Mouse (Mus musculus) forebrain, postnatal 0 days (tissue): ENCODE results near the gene Tmbim1. TPM values are rescaled to one million over a fixed set of nuclear protein-coding genes. Genes with fewer than 3 reads are reported as not detected.

Experiments used
- ATAC-seq: fragments of 200-750 bp; cut with Nextera tagmentation; 2 replicates; pipeline ENCODE4 v1.8.0; 2017; ENCODE audit warnings: mild to moderate bottlenecking, moderate library complexity
- DNase-seq: peaks from one replicate; pipeline ENCODE4 v3.0.0-alpha.2; 2015
- H3K27ac ChIP-seq: fragments of 300-500 bp; sonication (generic); 2 replicates; pipeline ENCODE4 v1.5.1; 2014; ENCODE audit warnings: low read depth, mild to moderate bottlenecking, antibody characterized with exemption, low read length, moderate library complexity, mixed read lengths
- H3K27me3 ChIP-seq: fragments of 300-500 bp; sonication (generic); 2 replicates; pipeline ENCODE4 v1.6.1; 2014; ENCODE audit warnings: mild to moderate bottlenecking, low read length, mixed read lengths; ENCODE audit not compliant: insufficient read depth
- H3K36me3 ChIP-seq: fragments of 300-500 bp; sonication (generic); 2 replicates; pipeline ENCODE4 v1.6.1; 2014; ENCODE audit warnings: mild to moderate bottlenecking, moderate library complexity; ENCODE audit not compliant: insufficient read depth
- H3K4me1 ChIP-seq: fragments of 300-500 bp; sonication (generic); 2 replicates; pipeline ENCODE4 v1.6.1; 2014; ENCODE audit warnings: antibody characterized with exemption; ENCODE audit not compliant: insufficient read depth
- H3K4me2 ChIP-seq: fragments of 300-500 bp; sonication (generic); 2 replicates; pipeline ENCODE4 v1.6.1; 2014; ENCODE audit warnings: low read depth, mild to moderate bottlenecking, moderate library complexity
- H3K4me3 ChIP-seq: fragments of 300-500 bp; sonication (generic); 2 replicates; pipeline ENCODE4 v1.5.1; 2014; ENCODE audit warnings: low read depth, low read length, mixed read lengths
- H3K9ac ChIP-seq: fragments of 300-500 bp; sonication (generic); 2 replicates; pipeline ENCODE4 v1.6.1; 2014; ENCODE audit warnings: mild to moderate bottlenecking
- H3K9me3 ChIP-seq: fragments of 300-500 bp; sonication (generic); 2 replicates; pipeline ENCODE4 v1.6.1; 2016; ENCODE audit warnings: low read length
- CTCF ChIP-seq: sonication (generic); IDR thresholded peaks from 2 replicates; pipeline ENCODE4 v1.5.1; 2016; ENCODE audit warnings: antibody characterized with exemption, control low read depth, low read depth
- WGBS: fragments of 180-500 bp; shearing (Covaris S2); extraction: QIAGEN DNeasy Blood & Tissue Kit; methylation state at CpG from one replicate; pipeline ENCODE4 v1.1.7; 2014; 5-methylcytosine and 5-hydroxymethylcytosine counted together
- polyA plus RNA-seq: library from polyadenylated mRNA; unstranded; fragments of >200 nt; fragmentation: Nextera tagmentation; extraction: Ambion mirVana; gene quantifications from 2 replicates; pipeline ENCODE4 v1.2.1, GENCODE M21; 2015
- total RNA-seq: library from RNA; depleted of rRNA; stranded (reverse); fragments of >200 nt; gene quantifications from 2 replicates; pipeline ENCODE4 v1.2.3, GENCODE M21; 2014

The Tmbim1 gene
- total and polyA plus RNA-seq, 2 experiments from 2014 or later = 7.9 TPM

DNA sequence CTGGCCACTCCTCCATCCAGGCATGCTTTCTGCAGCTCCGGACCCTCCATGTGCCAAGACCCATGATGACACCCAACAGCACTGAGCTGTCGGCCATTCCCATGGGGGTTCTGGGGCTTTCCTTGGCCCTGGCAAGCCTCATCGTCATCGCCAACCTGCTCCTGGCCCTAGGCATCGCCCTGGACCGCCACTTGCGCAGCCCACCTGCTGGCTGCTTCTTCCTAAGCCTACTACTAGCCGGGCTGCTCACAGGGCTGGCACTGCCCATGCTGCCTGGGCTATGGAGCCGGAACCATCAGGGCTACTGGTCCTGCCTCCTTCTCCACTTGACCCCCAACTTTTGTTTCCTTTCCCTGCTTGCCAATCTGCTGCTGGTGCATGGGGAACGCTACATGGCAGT, 26.9 kb downstream of the Tmbim1 start, which contains the start of gene Gpbar1:
Gene Gpbar1, plus strand, starts transcription at position 13 of the 400 bp plus-strand sequence.
- WGBS = 90% methylated on average over 10 of the region's 10 CpGs
- no peak for TF ChIP-seq CTCF

DNA sequence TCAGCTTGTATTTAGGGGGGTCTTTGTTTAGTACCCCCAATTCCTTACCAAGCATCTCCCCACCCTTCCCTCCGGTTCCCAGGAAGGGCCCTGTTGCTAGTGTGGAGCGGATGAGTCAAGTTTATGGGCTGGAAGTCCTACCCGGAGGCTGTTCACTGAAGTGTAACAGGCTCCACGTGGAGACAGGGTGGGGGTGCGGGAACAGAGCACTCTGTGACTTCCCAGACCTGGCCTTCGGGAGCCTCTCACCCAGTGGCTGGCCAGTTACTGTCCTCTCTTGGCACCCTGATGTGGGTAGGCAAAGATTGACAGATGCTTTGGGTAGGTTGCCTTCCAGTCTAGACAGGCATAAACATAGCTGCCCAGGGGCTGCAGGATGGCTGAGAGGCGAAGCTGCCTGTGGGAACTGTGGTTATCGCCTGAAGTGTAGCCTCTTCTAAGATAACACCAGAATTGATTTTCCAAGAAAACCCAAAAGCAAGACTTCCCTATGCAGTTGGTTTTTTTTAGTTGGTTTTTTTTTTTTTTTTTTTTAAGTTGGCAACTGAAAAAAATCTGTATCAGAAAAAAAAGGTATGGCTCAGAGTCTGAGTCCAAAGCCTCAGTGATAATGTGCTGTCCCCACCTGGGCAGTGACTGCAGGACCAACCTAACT, 27.4 kb downstream of the Tmbim1 start:
- no peaks in the 10 kb centered on the region for H3K4me1 ChIP-seq
- ATAC-seq (no peak), DNase-seq (no peak)
- no peaks in the 10 kb centered on the region for H3K9me3 ChIP-seq
- TF ChIP-seq CTCF = no peak
- no peak overlapping the region for H3K27ac ChIP-seq
- 66% methylated on average over 8 of the region's 8 CpGs for WGBS
- no peak overlapping the region for H3K4me3 ChIP-seq
- H3K36me3 ChIP-seq = peaks cover 37% of the 10 kb centered on the region
- no peak overlapping the region for H3K4me2 ChIP-seq
- H3K27me3 ChIP-seq = no peaks in the 10 kb centered on the region
- H3K9ac ChIP-seq = no peak overlapping the region

More for the DNA sequence above, 26.9 kb downstream of the Tmbim1 start, which contains the start of gene Gpbar1:
- H3K9ac ChIP-seq = no peak within 1 kb of the TSS
- H3K4me2 ChIP-seq = no peak within 1 kb of the TSS
- no peak for ATAC-seq
- no peaks in the 10 kb centered on the region for H3K9me3 ChIP-seq
- no peaks in the 10 kb centered on the region for H3K4me1 ChIP-seq
- DNase-seq = no peak
- H3K27ac ChIP-seq = no peak within 1 kb of the TSS
- peaks cover 39% of the 10 kb centered on the region for H3K36me3 ChIP-seq
- H3K4me3 ChIP-seq = no peak within 1 kb of the TSS
- H3K27me3 ChIP-seq = no peaks in the 10 kb centered on the region

GRCm38 (mm10) chr1:74277041-74277440, 28.4 kb downstream of the Tmbim1 start:
- H3K27ac ChIP-seq = no peak overlapping the region
- H3K9ac ChIP-seq = no peak overlapping the region
- no peaks in the 10 kb centered on the region for H3K4me1 ChIP-seq
- DNase-seq (no peak), ATAC-seq (no peak)
- no peaks in the 10 kb centered on the region for H3K27me3 ChIP-seq
- no peak overlapping the region for H3K4me2 ChIP-seq
- no peak for TF ChIP-seq CTCF
- H3K9me3 ChIP-seq = no peaks in the 10 kb centered on the region
- peaks cover 27% of the 10 kb centered on the region for H3K36me3 ChIP-seq
- WGBS = 72% methylated on average over 6 of the region's 6 CpGs
- H3K4me3 ChIP-seq = no peak overlapping the region

DNA sequence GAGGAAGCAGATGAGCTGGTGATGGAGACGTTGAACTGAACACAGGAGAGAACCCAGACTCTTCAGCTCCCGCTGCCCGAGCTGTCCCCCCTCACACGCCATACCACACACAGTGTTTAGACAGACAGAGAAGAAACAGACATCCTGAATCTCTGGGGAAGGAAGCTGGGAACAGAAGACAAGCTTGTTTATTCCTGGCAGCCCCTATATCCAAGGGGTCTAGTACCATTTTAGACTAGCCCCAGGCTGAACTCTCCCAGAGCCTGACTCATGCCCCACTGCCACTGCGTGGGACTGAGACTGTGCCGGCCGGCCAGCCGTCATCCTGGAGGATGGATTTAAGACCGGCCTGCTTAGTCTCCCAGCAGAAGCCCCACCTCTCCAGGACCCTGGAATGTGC, 30.4 kb downstream of the Tmbim1 start:
- H3K4me2 ChIP-seq = no peak overlapping the region
- DNase-seq (no peak), ATAC-seq (no peak)
- H3K27ac ChIP-seq = no peak overlapping the region
- H3K9ac ChIP-seq = no peak overlapping the region
- H3K4me1 ChIP-seq = no peaks in the 10 kb centered on the region
- H3K27me3 ChIP-seq = no peaks in the 10 kb centered on the region
- H3K9me3 ChIP-seq = no peaks in the 10 kb centered on the region
- WGBS = 66% methylated on average over 9 of the region's 9 CpGs
- no peak for TF ChIP-seq CTCF
- H3K4me3 ChIP-seq = no peak overlapping the region
- peaks cover 7% of the 10 kb centered on the region; the same call in 1 of the 2 replicates for H3K36me3 ChIP-seq

GRCm38 (mm10) chr1:74271659-74272058, 33.8 kb downstream of the Tmbim1 start:
- Histone ChIP-seq H3K36me3 (peaks cover 21% of the 10 kb centered on the region), H3K4me1 (no peaks in the 10 kb centered on the region), H3K4me3 (no peak overlapping the region), H3K27ac (no peak overlapping the region), H3K9ac (no peak overlapping the region), H3K9me3 (no peaks in the 10 kb centered on the region), H3K4me2 (no peak overlapping the region), H3K27me3 (no peaks in the 10 kb centered on the region)
- ATAC-seq (no peak), DNase-seq (no peak)
- WGBS = 74% methylated on average over 4 of the region's 4 CpGs
- no peak for TF ChIP-seq CTCF

- no peaks in the 10 kb centered on the region for H3K27me3 ChIP-seq
- ATAC-seq (no peak), DNase-seq (no peak)
- no peak overlapping the region for H3K4me3 ChIP-seq
- H3K9me3 ChIP-seq = no peaks in the 10 kb centered on the region
- H3K9ac ChIP-seq = no peak overlapping the region
- no peaks in the 10 kb centered on the region for H3K4me1 ChIP-seq
- no peak for TF ChIP-seq CTCF
- H3K36me3 ChIP-seq = peaks cover 49% of the 10 kb centered on the region
- WGBS = 91% methylated on average over 8 of the region's 8 CpGs
- H3K4me2 ChIP-seq = no peak overlapping the region
- H3K27ac ChIP-seq = no peak overlapping the region
These were observed 36.7 kb downstream of the Tmbim1 start for GRCm38 (mm10) chr1:74268750-74269149.

- Histone ChIP-seq H3K4me3 (no peak overlapping the region), H3K4me1 (no peaks in the 10 kb centered on the region), H3K9me3 (no peaks in the 10 kb centered on the region), H3K9ac (no peak overlapping the region), H3K27ac (no peak overlapping the region), H3K36me3 (peaks cover 83% of the 10 kb centered on the region), H3K4me2 (no peak overlapping the region), H3K27me3 (no peaks in the 10 kb centered on the region)
- TF ChIP-seq CTCF = no peak
- no peak for DNase-seq
- no peak for ATAC-seq
- WGBS = 92% methylated on average over 6 of the region's 6 CpGs
These were observed 42.9 kb downstream of the Tmbim1 start for GRCm38 (mm10) chr1:74262510-74262909.
